Mouse (Mus musculus): ENCODE results near the gene S100a3.

DNA sequence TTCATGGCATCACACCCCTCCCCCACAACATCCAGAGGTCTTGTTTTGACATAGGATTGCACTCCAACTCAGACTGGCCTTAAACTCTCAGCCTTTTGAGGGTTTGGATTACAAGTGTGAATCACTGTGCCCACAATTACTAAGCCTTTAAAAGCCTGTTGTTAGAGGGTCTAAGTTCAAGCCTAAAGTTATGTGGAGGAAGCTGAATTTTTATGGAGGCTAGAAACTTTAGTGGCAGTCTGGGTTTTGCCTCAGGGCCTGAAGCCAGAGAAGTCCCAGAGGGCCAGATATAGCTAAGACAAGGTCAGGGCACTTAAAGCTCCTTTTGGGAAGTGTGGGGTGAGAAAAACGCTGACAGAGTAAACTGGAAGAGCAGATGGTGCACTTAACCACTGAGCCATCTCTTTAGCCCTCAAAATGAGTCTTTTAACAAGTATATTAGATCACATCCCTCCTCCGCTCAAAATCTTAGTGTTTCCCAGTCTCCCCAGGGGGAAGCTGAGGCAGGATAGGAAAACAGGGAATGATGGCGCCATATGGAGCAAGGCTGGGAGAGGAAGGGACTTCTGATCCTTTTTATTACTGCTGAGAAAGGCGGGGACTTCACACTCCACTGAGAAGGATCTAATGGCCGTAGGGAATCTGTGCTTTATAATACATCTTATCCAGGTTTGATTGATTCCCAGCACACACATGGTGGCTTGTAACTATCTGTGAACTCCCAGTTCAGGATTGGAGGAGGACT lies 10.5 kb upstream of the S100a3 start:
- TF ChIP-seq CTCF (IDR thresholded peaks at IDR 0.05; ENCODE audit: insufficient read depth, low read depth, low read length) (no peak), POLR2A (IDR thresholded peaks at IDR 0.05; ENCODE audit: insufficient read depth, low read depth, low read length) (no peak)
